Mouse (Mus musculus) spleen, embryonic (tissue): ENCODE results near the gene Fgf8.

ENCODE experiments used
- CTCF ChIA-PET: fragments of 350-600 bp; sonication (Branson Sonifier 250); formaldehyde crosslinking; loops from one replicate; lab custom pipeline; 2022; lab: Charles Lee

The Fgf8 gene

GRCm38 (mm10) chr19:45742218-45742983, at the start of gene Fgf8:
Gene Fgf8 (minus strand): TSS chr19:45742915.
- CTCF ChIA-PET: no interaction called here

GRCm38 (mm10) chr19:45792404-45792803, 49.7 kb upstream of the Fgf8 start:
- CTCF ChIA-PET: no interaction called here

GRCm38 (mm10) chr19:45789888-45790874, 47.5 kb upstream of the Fgf8 start:
- CTCF ChIA-PET: interaction anchor here (0.7 kb wide), 2 partner anchors 224 to 537 kb away, joined by 4 read pairs; no protein-coding TSS in a partner anchor

GRCm38 (mm10) chr19:45789365-45789764, 46.6 kb upstream of the Fgf8 start:
- CTCF ChIA-PET: no interaction called here

GRCm38 (mm10) chr19:45788337-45788736, 45.6 kb upstream of the Fgf8 start:
- CTCF ChIA-PET: interaction anchor here (0.7 kb wide), 4 partner anchors 12 to 775 kb away, joined by 3 to 10 read pairs (median 4); no protein-coding TSS in a partner anchor

GRCm38 (mm10) chr19:45787450-45787849, 44.7 kb upstream of the Fgf8 start:
- CTCF ChIA-PET: interaction anchor here (0.6 to 1.0 kb wide), 3 partner anchors 16 to 36 kb away, joined by 3 to 4 read pairs (median 3); no protein-coding TSS in a partner anchor

GRCm38 (mm10) chr19:45785470-45785869, 42.8 kb upstream of the Fgf8 start:
- CTCF ChIA-PET: interaction anchor here (0.7 kb wide), 1 partner anchor 29 kb away, joined by 3 read pairs; no protein-coding TSS in a partner anchor

- CTCF ChIA-PET: interaction anchor here (0.7 kb wide), 2 partner anchors 33 to 46 kb away, joined by 5 to 18 read pairs; no protein-coding TSS in a partner anchor
These were observed 41.3 kb upstream of the Fgf8 start for GRCm38 (mm10) chr19:45783933-45784576.

GRCm38 (mm10) chr19:45783181-45783932, 40.6 kb upstream of the Fgf8 start, which contains the start of gene Mgea5:
Gene Mgea5 (minus strand): TSS chr19:45783837.
- CTCF ChIA-PET: interaction anchor here (0.7 kb wide), 1 partner anchor 46 kb away, joined by 18 read pairs; no protein-coding TSS in a partner anchor

GRCm38 (mm10) chr19:45782315-45783001, 39.7 kb upstream of the Fgf8 start:
- CTCF ChIA-PET: interaction anchor here (0.7 kb wide), 1 partner anchor 199 kb away, joined by 3 read pairs; no protein-coding TSS in a partner anchor

- CTCF ChIA-PET: interaction anchor here (0.7 to 0.8 kb wide), 2 partner anchors 57 to 200 kb away, joined by 3 to 4 read pairs; no protein-coding TSS in a partner anchor
These were observed 39.0 kb upstream of the Fgf8 start for GRCm38 (mm10) chr19:45781676-45782075.

GRCm38 (mm10) chr19:45780350-45780915, 37.7 kb upstream of the Fgf8 start:
- CTCF ChIA-PET: interaction anchor here (0.7 kb wide), 1 partner anchor 63 kb away, joined by 4 read pairs; no protein-coding TSS in a partner anchor

- CTCF ChIA-PET: interaction anchor here (0.6 kb wide), 2 partner anchors 26 to 223 kb away, joined by 4 to 14 read pairs; no protein-coding TSS in a partner anchor
These were observed 32.8 kb upstream of the Fgf8 start for GRCm38 (mm10) chr19:45775486-45775885.

GRCm38 (mm10) chr19:45771501-45771900, 28.8 kb upstream of the Fgf8 start:
- CTCF ChIA-PET: interaction anchor here (0.6 kb wide), 1 partner anchor 16 kb away, joined by 3 read pairs; no protein-coding TSS in a partner anchor

GRCm38 (mm10) chr19:45760810-45761209, 18.1 kb upstream of the Fgf8 start:
- CTCF ChIA-PET: no interaction called here

- CTCF ChIA-PET: no interaction called here
These were observed 16.0 kb upstream of the Fgf8 start for GRCm38 (mm10) chr19:45758671-45759070.

GRCm38 (mm10) chr19:45753551-45753950, 10.8 kb upstream of the Fgf8 start:
- CTCF ChIA-PET: no interaction called here

GRCm38 (mm10) chr19:45751881-45752280, 9.2 kb upstream of the Fgf8 start:
- CTCF ChIA-PET: interaction anchor here (0.7 kb wide), 1 partner anchor 36 kb away, joined by 3 read pairs; no protein-coding TSS in a partner anchor
